Mouse (Mus musculus) lung, postnatal 4 days (tissue): Measurements from ENCODE around the gene Bach2.
A peak's percentile ranks its signal among the peaks of the same experiment; 100 is the strongest.

Experiments used
- DNase-seq, 2 experiments: peaks; one replicate each; pipeline ENCODE4 v3.0.0; 2021

Gene Bach2

GRCm38 (mm10) chr4:32504236-32504635 is 265.6 kb downstream of the Bach2 start:
- DNase-seq, result no peak

GRCm38 (mm10) chr4:32506306-32506808 is 267.8 kb downstream of the Bach2 start:
- DNase-seq, result no peak

- DNase-seq, result peak; percentile 30 to 40
Observed at GRCm38 (mm10) chr4:32507041-32507440, 268.4 kb downstream of the Bach2 start.

GRCm38 (mm10) chr4:32508572-32508971 is 270.0 kb downstream of the Bach2 start:
- DNase-seq, result no peak

GRCm38 (mm10) chr4:32508996-32509395 is 270.4 kb downstream of the Bach2 start:
- no peak for DNase-seq

- no peak for DNase-seq
Observed at GRCm38 (mm10) chr4:32509832-32510612, 271.4 kb downstream of the Bach2 start.

GRCm38 (mm10) chr4:32510940-32511339 is 272.3 kb downstream of the Bach2 start:
- no peak for DNase-seq

- DNase-seq, result no peak
Observed at GRCm38 (mm10) chr4:32516126-32516525, 277.5 kb downstream of the Bach2 start.

- peak; percentile 43 to 80 for DNase-seq
Observed at GRCm38 (mm10) chr4:32518842-32519578, 280.4 kb downstream of the Bach2 start.

GRCm38 (mm10) chr4:32520628-32521360 is 282.2 kb downstream of the Bach2 start:
- DNase-seq, result peak; percentile 65 to 77

GRCm38 (mm10) chr4:32521361-32521740 is 282.7 kb downstream of the Bach2 start:
- no peak for DNase-seq

GRCm38 (mm10) chr4:32522013-32522412 is 283.4 kb downstream of the Bach2 start:
- no peak for DNase-seq

GRCm38 (mm10) chr4:32524282-32524681 is 285.7 kb downstream of the Bach2 start:
- peak; percentile 57 to 82 for DNase-seq

GRCm38 (mm10) chr4:32525000-32525399 is 286.4 kb downstream of the Bach2 start:
- no peak for DNase-seq

- no peak for DNase-seq
Observed at GRCm38 (mm10) chr4:32526228-32526836, 287.7 kb downstream of the Bach2 start.

GRCm38 (mm10) chr4:32529443-32529995 is 290.9 kb downstream of the Bach2 start:
- DNase-seq, result no peak

- no peak for DNase-seq
Observed at GRCm38 (mm10) chr4:32530421-32530920, 291.9 kb downstream of the Bach2 start.

GRCm38 (mm10) chr4:32530921-32531846 is 292.6 kb downstream of the Bach2 start:
- DNase-seq, result peak in 1 of 2 experiments; percentile 70

GRCm38 (mm10) chr4:32532079-32532478 is 293.5 kb downstream of the Bach2 start:
- no peak for DNase-seq

- DNase-seq, result no peak
Observed at GRCm38 (mm10) chr4:32533735-32534134, 295.1 kb downstream of the Bach2 start.

GRCm38 (mm10) chr4:32535626-32536025 is 297.0 kb downstream of the Bach2 start:
- no peak for DNase-seq
